7 mouse cellular contexts compared by ENCODE assay signal in genomic region chr4:140405993-140406881, GRCm38 (mm10).
DNase-seq lines count a peak whose midpoint lies in the region; ATAC-seq and TF ChIP-seq lines count a peak whose summit lies in the region.

No protein-coding gene starts in this region.

- no peak for TF ChIP-seq POLR2A in olfactory bulb, adult 2 months (IDR thresholded peaks at IDR 0.05; ENCODE audit: insufficient read depth, low read depth, low read length)

- H3K9ac ChIP-seq in heart, embryonic 11.5 days (ENCODE audit: low read depth, low read length): no peak overlapping the region
- no peak overlapping the region for H3K9ac ChIP-seq in liver, embryonic 11.5 days (ENCODE audit: low read depth, low read length)

- H3K36me3 ChIP-seq in heart, embryonic 11.5 days (ENCODE audit: control insufficient read depth, insufficient read depth, low read length): no peaks in the 10 kb centered on the region
- H3K36me3 ChIP-seq in liver, embryonic 11.5 days (ENCODE audit: control insufficient read depth, insufficient read depth, low read length): no peaks in the 10 kb centered on the region

- H3K27me3 ChIP-seq in heart, embryonic 11.5 days (ENCODE audit: control insufficient read depth, insufficient read depth, low read length): no peaks in the 10 kb centered on the region
- no peaks in the 10 kb centered on the region for H3K27me3 ChIP-seq in liver, embryonic 11.5 days (replicated peaks; ENCODE audit: control insufficient read depth, insufficient read depth, low read length)

- ATAC-seq in heart, embryonic 11.5 days (replicated peaks; ENCODE audit: insufficient number of reproducible peaks, low FRiP score, low TSS enrichment): 0 out of 2 replicates have a peak, but pooled peaks have one; percentile 42
- ATAC-seq in liver, embryonic 11.5 days (replicated peaks; ENCODE audit: low FRiP score): no peak

- 20% methylated on average over 7 of the region's 7 CpGs for WGBS in heart, embryonic 11.5 days (ENCODE audit: insufficient replicate concordance)
- WGBS in liver, embryonic 11.5 days: 24% methylated on average over 7 of the region's 7 CpGs
- 66% methylated on average over 7 of the region's 7 CpGs for WGBS in olfactory bulb, adult 2 months

- H3K27ac ChIP-seq in heart, embryonic 11.5 days (ENCODE audit: low read depth, low read length): no peak overlapping the region; the same call in 1 of the 2 replicates
- no peak overlapping the region; the same call in 1 of the 2 replicates for H3K27ac ChIP-seq in liver, embryonic 11.5 days (ENCODE audit: low read depth, low read length)
- no peak overlapping the region for H3K27ac ChIP-seq in olfactory bulb, adult 2 months (ENCODE audit: insufficient read depth, low read depth, low read length)

- H3K9me3 ChIP-seq in heart, embryonic 11.5 days (replicated peaks; ENCODE audit: control insufficient read depth, low read length): no peaks in the 10 kb centered on the region
- H3K9me3 ChIP-seq in liver, embryonic 11.5 days (ENCODE audit: control insufficient read depth, low read length): no peaks in the 10 kb centered on the region

- peak; percentile 48 for DNase-seq in 3T3-L1 (ENCODE audit: low read depth, low spot score)
- peak; percentile 96 for DNase-seq in ES-CJ7 (ENCODE audit: low read depth, low spot score)
- DNase-seq in liver, embryonic 11.5 days (ENCODE audit: low spot score): peak; percentile 40
- DNase-seq in right cerebral cortex, postnatal 36 days (ENCODE audit: low spot score in 2 of 2): no peak
- DNase-seq in spleen, postnatal 14 days (ENCODE audit: low spot score in 2 of 2): no peak

- no peak overlapping the region for H3K4me2 ChIP-seq in heart, embryonic 11.5 days
- H3K4me2 ChIP-seq in liver, embryonic 11.5 days: no peak overlapping the region

- H3K4me3 ChIP-seq in heart, embryonic 11.5 days (ENCODE audit: low read depth, low read length): no peak overlapping the region
- no peak overlapping the region for H3K4me3 ChIP-seq in liver, embryonic 11.5 days (ENCODE audit: low read depth, low read length)
- no peak overlapping the region for H3K4me3 ChIP-seq in olfactory bulb, adult 2 months (ENCODE audit: insufficient read depth, low read depth, low read length)

- no peaks in the 10 kb centered on the region for H3K4me1 ChIP-seq in heart, embryonic 11.5 days (ENCODE audit: control insufficient read depth, insufficient read depth, low read length)
- no peaks in the 10 kb centered on the region; the same call in 1 of the 2 replicates for H3K4me1 ChIP-seq in liver, embryonic 11.5 days (replicated peaks; ENCODE audit: control insufficient read depth, insufficient read depth, low read length)
- peaks cover 4% of the 10 kb centered on the region; the same call in 1 of the 2 replicates for H3K4me1 ChIP-seq in olfactory bulb, adult 2 months (ENCODE audit: control insufficient read depth, insufficient read depth, low read length)

- 0 out of 2 replicates have a peak, but pooled peaks have one; percentile 11 for TF ChIP-seq CTCF in olfactory bulb, adult 2 months (IDR thresholded peaks at IDR 0.05; ENCODE audit: insufficient read depth, low read depth, low read length)

Comparison
In these comparisons a context has a peak if more than half of its experiments do, and no peak if none do; other contexts are left out.
1. DNase-seq: peak in 3T3-L1 (single experiment), ES-CJ7 (single experiment) and liver, embryonic 11.5 days (single experiment); none in right cerebral cortex, postnatal 36 days (0 of 2) and spleen, postnatal 14 days (0 of 2).